Mouse (Mus musculus) testis, adult 2 months (tissue): ENCODE data around the gene Ugt1a7c. TPM values are rescaled to one million over a fixed set of nuclear protein-coding genes. Genes with fewer than 3 reads are reported as not detected.

Source experiments
- H3K27ac ChIP-seq: fragments of 200-500 bp; 2 replicates; pipeline ENCODE4 v1.5.1; 2012; ENCODE audit warnings: low read depth, low read length; ENCODE audit not compliant: control insufficient read depth, insufficient read depth
- H3K27me3 ChIP-seq: fragments of 200-500 bp; 2 replicates; pipeline ENCODE4 v1.6.1; 2012; ENCODE audit warnings: mild to moderate bottlenecking, low read length, moderate library complexity; ENCODE audit not compliant: control insufficient read depth, insufficient read depth
- H3K36me3 ChIP-seq: fragments of 200-500 bp; 2 replicates; pipeline ENCODE4 v1.6.1; 2012; ENCODE audit warnings: mild to moderate bottlenecking, low read length; ENCODE audit not compliant: control insufficient read depth, insufficient read depth
- H3K4me1 ChIP-seq: fragments of 200-500 bp; 2 replicates; pipeline ENCODE4 v1.6.1; 2012; ENCODE audit warnings: low read length; ENCODE audit not compliant: control insufficient read depth, insufficient read depth
- H3K4me3 ChIP-seq: fragments of 200-500 bp; 2 replicates; pipeline ENCODE4 v1.5.1; 2012; ENCODE audit warnings: low read depth, mild to moderate bottlenecking, low read length, moderate library complexity, mixed read lengths; ENCODE audit not compliant: control insufficient read depth
- CTCF ChIP-seq: fragments of 200-500 bp; IDR thresholded peaks from 2 replicates; pipeline ENCODE4 v1.5.1; 2012; ENCODE audit warnings: low read depth, mild to moderate bottlenecking, inconsistent platforms, low read length, moderate library complexity; ENCODE audit not compliant: control insufficient read depth, insufficient read depth, insufficient replicate concordance
- POLR2A ChIP-seq: fragments of 200-500 bp; IDR thresholded peaks from 2 replicates; pipeline ENCODE4 v1.6.1; 2012; ENCODE audit warnings: low read depth, mild to moderate bottlenecking, inconsistent platforms, low read length, moderate library complexity; ENCODE audit not compliant: control insufficient read depth
- polyA plus RNA-seq: library from polyadenylated mRNA; depleted of rRNA; stranded (reverse); fragments of >200 nt; gene quantifications from 2 replicates; pipeline ENCODE4 v1.2.3, GENCODE M21; 2012; rRNA removed

Ugt1a7c gene
- polyA plus RNA-seq, 1 experiment = 6.5 TPM

GRCm38 (mm10) chr1:88262961-88263360 lies 168.1 kb downstream of the Ugt1a7c start:
- Histone ChIP-seq H3K27ac (no peak overlapping the region), H3K27me3 (no peaks in the 10 kb centered on the region), H3K4me1 (no peaks in the 10 kb centered on the region; the same call in 1 of the 2 replicates), H3K4me3 (no peak overlapping the region), H3K36me3 (peaks cover 34% of the 10 kb centered on the region)
- no peak for TF ChIP-seq POLR2A
- no peak for TF ChIP-seq CTCF

GRCm38 (mm10) chr1:88263778-88264177 lies 168.9 kb downstream of the Ugt1a7c start:
- Histone ChIP-seq H3K36me3 (peaks cover 42% of the 10 kb centered on the region), H3K27me3 (no peaks in the 10 kb centered on the region), H3K27ac (no peak overlapping the region), H3K4me1 (no peaks in the 10 kb centered on the region; the same call in 1 of the 2 replicates), H3K4me3 (no peak overlapping the region)
- no peak for TF ChIP-seq POLR2A
- no peak for TF ChIP-seq CTCF

- no peak for TF ChIP-seq POLR2A
- no peak for TF ChIP-seq CTCF
- Histone ChIP-seq H3K27ac (no peak overlapping the region), H3K4me3 (no peak overlapping the region), H3K27me3 (no peaks in the 10 kb centered on the region), H3K4me1 (no peaks in the 10 kb centered on the region; the same call in 1 of the 2 replicates), H3K36me3 (peaks cover 46% of the 10 kb centered on the region)
Observed at GRCm38 (mm10) chr1:88264237-88264868, 169.5 kb downstream of the Ugt1a7c start.

- no peaks in the 10 kb centered on the region for H3K27me3 ChIP-seq
- TF ChIP-seq POLR2A (no peak), CTCF (no peak)
- H3K36me3 ChIP-seq = peaks cover 50% of the 10 kb centered on the region
- H3K4me3 ChIP-seq = no peak overlapping the region
- H3K4me1 ChIP-seq = no peaks in the 10 kb centered on the region; the same call in 1 of the 2 replicates
- no peak overlapping the region for H3K27ac ChIP-seq
Observed at GRCm38 (mm10) chr1:88264869-88265240, 170.0 kb downstream of the Ugt1a7c start.

- Histone ChIP-seq H3K36me3 (peaks cover 49% of the 10 kb centered on the region), H3K27ac (no peak overlapping the region)
Observed at GRCm38 (mm10) chr1:88266123-88266522, 171.3 kb downstream of the Ugt1a7c start.

GRCm38 (mm10) chr1:88267489-88267888 lies 172.6 kb downstream of the Ugt1a7c start:
- H3K36me3 ChIP-seq = peaks cover 49% of the 10 kb centered on the region
- no peak overlapping the region for H3K27ac ChIP-seq
- H3K4me3 ChIP-seq = no peak overlapping the region
- no peak for TF ChIP-seq CTCF
- no peak for TF ChIP-seq POLR2A
- no peaks in the 10 kb centered on the region for H3K4me1 ChIP-seq
- H3K27me3 ChIP-seq = no peaks in the 10 kb centered on the region

More at GRCm38 (mm10) chr1:88266123-88266522, 171.3 kb downstream of the Ugt1a7c start:
- Histone ChIP-seq H3K27me3 (no peaks in the 10 kb centered on the region), H3K4me3 (no peak overlapping the region), H3K4me1 (no peaks in the 10 kb centered on the region)
- TF ChIP-seq POLR2A (no peak), CTCF (no peak)

GRCm38 (mm10) chr1:88268070-88268469 lies 173.2 kb downstream of the Ugt1a7c start:
- no peak for TF ChIP-seq CTCF
- H3K27ac ChIP-seq = no peak overlapping the region
- H3K27me3 ChIP-seq = no peaks in the 10 kb centered on the region
- H3K4me1 ChIP-seq = no peaks in the 10 kb centered on the region
- peaks cover 48% of the 10 kb centered on the region for H3K36me3 ChIP-seq
- no peak overlapping the region for H3K4me3 ChIP-seq

Other genes with a start within 250 kb of the Ugt1a7c start
- 69.6 and 69.7 TPM in 2 replicates for gene Dgkd, start 241.8 kb upstream of the Ugt1a7c start, polyA plus RNA-seq
- gene Usp40, start 86.5 kb upstream of the Ugt1a7c start, polyA plus RNA-seq = 6.4 and 7.6 TPM in 2 replicates
- not detected in 2 replicates for gene Ugt1a10, start 39.7 kb upstream of the Ugt1a7c start, polyA plus RNA-seq
- 0.06 TPM in 1 of 2 replicates, not detected in the other for gene Ugt1a9, start 24.3 kb upstream of the Ugt1a7c start, polyA plus RNA-seq
- not detected in 2 replicates for gene Ugt1a8, start 7.2 kb upstream of the Ugt1a7c start, polyA plus RNA-seq
- 1.0 and 7.4 TPM in 2 replicates for gene Ugt1a6b, start 8.2 kb downstream of the Ugt1a7c start, polyA plus RNA-seq
- gene Ugt1a6a, start 39.7 kb downstream of the Ugt1a7c start, polyA plus RNA-seq = 23.3 and 26.9 TPM in 2 replicates
- 0.09 and 0.20 TPM in 2 replicates for gene Ugt1a5, start 71.0 kb downstream of the Ugt1a7c start, polyA plus RNA-seq
- gene Ugt1a2, start 105.5 kb downstream of the Ugt1a7c start, polyA plus RNA-seq = 0.06 TPM in 1 of 2 replicates, not detected in the other
- 1,175 and 1,313 TPM in 2 replicates for gene Dnajb3, start 110.7 kb downstream of the Ugt1a7c start, polyA plus RNA-seq
- 0.67 and 0.94 TPM in 2 replicates for gene Ugt1a1, start 116.9 kb downstream of the Ugt1a7c start, polyA plus RNA-seq
- 116 and 122 TPM in 2 replicates for gene Mroh2a, start 131.9 kb downstream of the Ugt1a7c start, polyA plus RNA-seq
- 29.1 and 34.3 TPM in 2 replicates for gene Hjurp, start 182.6 kb downstream of the Ugt1a7c start, polyA plus RNA-seq
- gene Trpm8, start 182.6 kb downstream of the Ugt1a7c start, polyA plus RNA-seq = 4.3 and 4.7 TPM in 2 replicates